Mouse (Mus musculus) gastrocnemius, postnatal 14 days (tissue): Measurements from ENCODE around the gene Sorbs2. TPM values are rescaled to one million over a fixed set of nuclear protein-coding genes. Genes with fewer than 3 reads are reported as not detected.
A peak's percentile ranks its signal among the peaks of the same experiment; 100 is the strongest.

Experiments
- DNase-seq: peaks from one replicate; pipeline ENCODE4 v3.0.0; 2021; ENCODE audit warnings: mixed read lengths
- intact Hi-C: fragments of 180-260 bp; cut with DNase I; formaldehyde crosslinking; loops from one replicate; pipeline ENCODE4 v1.15.1; 2025; ENCODE audit warnings: low total_unique reads
- total RNA-seq, 2 experiments: library from RNA; stranded (reverse); gene quantifications; 2 replicates each; pipeline ENCODE4 v1.2.3; 2021

Sorbs2 gene
- total RNA-seq, 2 experiments from 2014 or later = 16.9 to 17.3 TPM

DNA sequence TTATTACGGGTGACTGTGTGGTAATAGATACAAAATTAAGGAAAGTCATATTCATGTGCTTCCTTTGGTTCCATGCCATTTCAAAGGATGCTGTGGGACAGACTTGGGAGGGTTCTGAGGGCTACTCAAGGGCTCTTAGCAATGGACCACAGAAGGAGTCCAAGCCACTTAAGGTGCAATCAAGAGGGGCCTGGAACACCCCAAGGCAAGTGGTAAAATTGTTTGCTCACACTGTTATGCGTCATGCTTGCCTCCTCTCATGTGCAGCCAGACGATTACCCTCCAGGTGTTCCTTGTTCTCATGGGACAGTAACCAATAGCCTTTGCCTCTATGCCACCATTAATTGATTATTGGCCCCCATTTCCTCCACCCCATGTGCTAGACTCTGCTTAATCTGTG lies 216.6 kb downstream of the Sorbs2 start:
- intact Hi-C loops = no loop called here
- no peak for DNase-seq

GRCm38 (mm10) chr8:45725321-45725720 lies 217.7 kb downstream of the Sorbs2 start:
- intact Hi-C loops = no loop called here
- DNase-seq = no peak

- no peak for DNase-seq
- intact Hi-C loops = no loop called here
These were observed 222.3 kb downstream of the Sorbs2 start for GRCm38 (mm10) chr8:45729850-45730382.

DNA sequence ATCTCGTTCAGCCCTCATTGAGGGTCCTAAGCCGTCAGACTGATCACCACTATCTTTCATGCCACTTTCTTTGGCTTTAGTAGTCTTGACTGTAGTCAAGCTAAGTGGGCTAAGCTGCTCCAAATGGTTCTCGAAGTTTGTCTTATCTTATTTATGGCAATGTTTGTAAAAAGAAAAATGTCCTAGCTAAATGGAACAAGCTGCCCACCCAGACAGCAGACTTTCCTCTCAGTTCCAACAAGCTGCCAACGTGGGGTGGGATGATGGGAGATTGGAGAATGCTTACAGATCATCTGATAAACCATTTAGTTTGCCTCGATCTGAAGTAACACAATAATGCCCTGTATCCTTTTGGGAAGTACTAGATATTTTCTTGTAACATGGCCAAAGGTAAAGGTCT lies 223.2 kb downstream of the Sorbs2 start:
- DNase-seq = no peak
- intact Hi-C loops = no loop called here

- DNase-seq = no peak
These were observed 226.5 kb downstream of the Sorbs2 start for GRCm38 (mm10) chr8:45734071-45734470.

DNA sequence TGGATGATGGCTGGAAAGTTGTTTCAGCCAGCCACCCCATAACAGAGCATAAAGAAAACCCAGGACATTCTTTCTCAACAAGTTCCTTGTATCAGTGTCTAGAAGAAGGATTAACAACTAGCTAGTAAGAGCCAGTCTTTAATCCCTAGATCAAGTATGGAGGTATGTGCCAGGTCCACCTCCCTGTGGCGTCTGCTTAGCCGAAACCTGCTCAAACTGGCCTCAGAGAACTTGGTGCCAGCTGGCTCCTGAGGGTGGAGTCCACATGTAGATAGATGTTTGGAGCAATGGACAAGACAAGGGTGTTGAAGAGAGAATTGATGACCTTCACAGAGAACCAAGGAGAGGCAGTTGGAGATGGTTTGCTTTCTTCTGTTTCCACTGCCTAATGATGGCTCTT lies 229.7 kb downstream of the Sorbs2 start:
- no peak for DNase-seq
- intact Hi-C loops = no loop called here

More at GRCm38 (mm10) chr8:45734071-45734470, 226.5 kb downstream of the Sorbs2 start:
- intact Hi-C loops = no loop called here

GRCm38 (mm10) chr8:45743326-45743725 lies 235.7 kb downstream of the Sorbs2 start:
- intact Hi-C loops = no loop called here
- DNase-seq = no peak

DNA sequence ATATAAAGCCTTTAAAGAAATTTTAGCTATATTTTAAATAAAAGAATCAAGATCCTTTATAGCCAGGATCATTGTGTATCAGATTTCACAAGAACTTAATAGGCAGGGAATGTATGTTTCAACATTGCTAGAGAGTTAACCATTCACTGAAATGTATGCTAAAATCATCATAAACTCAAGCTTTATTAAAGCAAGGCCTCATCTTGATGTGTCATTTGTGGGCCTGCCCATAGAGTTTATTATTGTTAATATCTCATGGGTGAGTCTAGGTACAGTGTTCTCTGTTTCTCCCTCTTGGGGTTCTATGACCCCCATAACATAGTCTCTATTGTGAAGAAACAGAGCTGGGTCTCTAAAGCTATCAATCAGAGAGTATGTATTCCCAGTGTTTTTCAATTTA lies 236.2 kb downstream of the Sorbs2 start:
- intact Hi-C loops = no loop called here
- no peak for DNase-seq

GRCm38 (mm10) chr8:45751512-45752502 lies 244.2 kb downstream of the Sorbs2 start:
- DNase-seq = no peak
- intact Hi-C loops = no loop called here

DNA sequence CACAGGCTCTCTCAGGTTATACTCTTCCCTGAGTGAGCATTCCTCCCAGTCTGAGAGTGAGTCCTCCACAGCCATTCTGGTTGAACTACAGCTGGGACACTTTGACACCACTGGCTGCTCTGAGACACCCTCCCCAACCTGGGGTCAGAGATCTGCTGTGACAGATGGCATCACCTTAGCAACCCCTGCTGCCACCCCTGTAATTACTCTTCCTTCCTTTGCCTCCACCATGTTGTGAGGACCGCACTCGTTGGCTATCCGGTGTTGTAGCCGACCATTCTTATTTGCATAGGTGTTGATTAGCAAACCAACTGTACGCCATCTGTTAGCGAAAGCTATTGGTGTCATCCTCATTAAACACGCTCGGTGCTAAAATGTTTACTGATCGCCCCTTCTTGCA lies 247.9 kb downstream of the Sorbs2 start:
- no peak for DNase-seq
- intact Hi-C loops = no loop called here

- DNase-seq = no peak
- intact Hi-C loops = no loop called here
These were observed 248.4 kb downstream of the Sorbs2 start for GRCm38 (mm10) chr8:45755972-45756371.

- intact Hi-C loops = no loop called here
- no peak for DNase-seq
These were observed 253.0 kb downstream of the Sorbs2 start for GRCm38 (mm10) chr8:45760622-45761021.

DNA sequence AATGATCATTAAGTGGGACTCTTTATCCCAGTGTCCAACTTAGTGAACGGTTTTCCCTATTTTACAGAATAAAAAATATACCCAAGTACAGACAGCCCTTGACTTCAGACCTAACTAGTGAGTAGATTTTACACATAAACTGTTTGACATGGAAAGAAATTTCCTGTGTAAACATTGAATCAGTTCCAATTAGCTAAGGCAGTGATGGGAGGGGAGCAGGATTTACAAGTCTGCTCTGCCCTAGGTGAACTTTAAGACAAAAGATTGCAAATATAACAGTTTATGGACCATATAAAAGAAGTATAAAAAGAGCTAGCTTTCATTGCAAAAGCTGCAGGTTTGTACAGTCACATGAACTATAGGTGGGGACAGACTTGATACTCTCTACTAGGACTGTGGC lies 253.5 kb downstream of the Sorbs2 start:
- intact Hi-C loops = no loop called here
- no peak for DNase-seq

DNA sequence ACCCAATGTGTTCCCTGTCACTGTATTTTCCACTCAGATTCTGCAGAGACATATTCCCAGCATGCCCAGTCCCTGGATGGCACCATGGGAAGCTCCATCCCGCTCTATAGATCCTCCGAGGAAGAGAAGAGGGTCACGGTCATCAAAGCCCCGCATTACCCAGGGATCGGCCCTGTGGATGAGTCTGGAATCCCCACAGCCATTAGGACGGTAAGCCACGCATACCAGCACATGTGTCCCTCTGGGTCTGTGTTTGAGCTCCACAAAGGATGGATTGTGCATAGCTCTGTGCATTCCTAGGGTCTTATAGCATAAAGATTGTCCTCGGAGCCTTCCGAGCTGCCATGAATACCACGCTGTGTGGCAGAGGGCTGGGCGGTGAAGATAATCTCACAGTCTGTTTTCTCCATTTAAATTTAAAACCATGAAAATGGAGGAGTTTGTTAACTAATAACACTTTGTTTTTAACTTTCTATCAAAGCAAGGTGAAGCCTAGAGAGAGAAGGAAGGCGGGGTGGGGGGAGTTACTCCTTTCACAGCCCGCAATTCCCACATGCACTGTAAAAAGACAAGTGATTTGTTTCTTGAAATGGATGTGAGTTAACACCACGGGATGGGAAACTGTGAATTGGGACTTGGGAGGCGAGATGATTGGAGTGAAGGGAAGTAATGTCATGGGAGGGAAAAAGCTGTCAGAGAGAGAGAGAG lies 255.5 kb downstream of the Sorbs2 start:
- intact Hi-C loops = no loop called here
- DNase-seq = no peak

GRCm38 (mm10) chr8:45763690-45764342 lies 256.2 kb downstream of the Sorbs2 start:
- intact Hi-C loops = no loop called here
- peak; percentile 12 for DNase-seq

- no peak for DNase-seq
- intact Hi-C loops = no loop called here
These were observed 258.6 kb downstream of the Sorbs2 start for GRCm38 (mm10) chr8:45766138-45766537.

DNA sequence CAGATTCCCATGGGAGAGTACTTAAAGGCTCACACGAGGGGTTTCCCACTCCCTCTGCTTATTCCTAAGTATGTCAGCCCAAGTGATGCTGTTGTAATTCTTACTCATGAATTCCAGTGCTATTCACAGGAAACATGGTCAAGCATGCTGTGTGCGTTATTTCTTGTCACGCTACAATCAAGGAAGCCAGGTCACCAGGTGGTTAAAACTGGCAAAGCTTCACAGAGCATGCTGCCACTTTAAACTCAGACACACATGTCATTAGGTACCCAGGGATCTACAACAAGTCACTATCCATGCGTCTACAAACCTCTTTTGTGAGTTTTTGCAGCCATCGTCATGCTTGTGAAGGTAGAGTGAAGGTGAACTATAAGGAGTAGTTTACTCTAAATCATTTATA lies 267.3 kb downstream of the Sorbs2 start:
- DNase-seq = no peak
- intact Hi-C loops = no loop called here

DNA sequence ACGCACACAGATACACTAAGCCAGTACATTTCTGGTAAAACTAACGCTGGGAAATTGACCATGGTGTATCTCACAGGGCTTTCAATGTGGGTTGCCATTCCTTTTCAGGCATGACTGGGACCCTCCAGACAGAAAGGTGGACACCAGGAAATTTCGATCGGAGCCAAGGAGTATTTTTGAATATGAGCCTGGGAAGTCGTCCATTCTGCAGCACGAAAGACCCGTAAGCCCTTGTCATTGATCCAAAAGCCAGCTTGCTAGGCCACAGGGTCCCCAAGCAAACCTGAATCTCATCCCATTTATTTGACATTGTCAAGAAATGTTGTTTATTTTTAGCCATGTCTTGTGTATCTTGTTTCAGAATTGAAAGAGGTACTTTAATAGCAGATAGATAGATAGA lies 267.9 kb downstream of the Sorbs2 start:
- intact Hi-C loops = no loop called here

DNA sequence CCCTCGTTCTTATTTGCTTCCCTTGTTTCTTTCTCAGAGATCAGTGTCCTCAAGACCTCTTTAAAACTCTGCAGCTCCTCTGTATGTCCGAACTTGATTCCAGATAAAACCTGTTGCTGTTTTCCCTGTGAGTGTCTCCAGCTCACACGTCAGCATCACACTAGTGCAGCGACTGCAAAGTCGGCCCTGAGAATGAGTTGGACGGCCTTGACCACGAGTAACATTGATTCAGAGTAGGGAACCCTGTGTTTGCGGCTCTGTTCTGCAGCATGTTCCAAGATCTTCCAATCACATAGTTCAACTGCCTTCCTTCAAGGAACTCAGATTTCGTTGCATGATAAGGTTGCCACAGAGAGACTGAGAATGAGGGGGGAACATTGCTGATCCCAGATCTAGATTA lies 268.8 kb downstream of the Sorbs2 start:
- intact Hi-C loops = no loop called here
- no peak for DNase-seq

More for the DNA sequence above, 267.9 kb downstream of the Sorbs2 start:
- DNase-seq = no peak

- intact Hi-C loops = no loop called here
- no peak for DNase-seq
These were observed 269.4 kb downstream of the Sorbs2 start for GRCm38 (mm10) chr8:45776977-45777376.
